Mouse (Mus musculus) CH12.LX (cell line): ENCODE measurements at regions not wholly inside any gene's neighbourhood (a gene's known extent, or its start where the extent isn't known, plus 50 kb on each side); places are given as distances from the start of the nearest gene placed in this dataset.

Experiments
- DNase-seq: peaks from one replicate; pipeline ENCODE4 v3.0.0-alpha.2; 2013; ENCODE audit errors: extremely low read depth
- H3K27ac ChIP-seq: 2 replicates; pipeline ENCODE4 v1.5.1; 2012; ENCODE audit warnings: low read depth, mild to moderate bottlenecking, control low read depth, moderate library complexity; ENCODE audit not compliant: insufficient read depth
- H3K27me3 ChIP-seq: replicated peaks from 2 replicates; pipeline ENCODE3; 2012; ENCODE audit warnings: inconsistent platforms
- H3K36me3 ChIP-seq, 2 experiments: replicated peaks in 1 of 2; 2 replicates each; pipeline versions ENCODE3 to v1.6.1; 2012; ENCODE audit warnings: inconsistent platforms in 1 of 2, low read length in 1 of 2, mild to moderate bottlenecking in 1 of 2, mixed read lengths in 1 of 2, moderate library complexity in 1 of 2; ENCODE audit not compliant: control insufficient read depth in 1 of 2, insufficient read depth in 1 of 2
- H3K4me1 ChIP-seq, 2 experiments: 2 replicates each; pipeline ENCODE4 v1.6.1; 2012; ENCODE audit warnings: inconsistent platforms in 1 of 2, moderate library complexity in 1 of 2; ENCODE audit not compliant: insufficient read depth in 2 of 2, control insufficient read depth in 1 of 2
- H3K4me2 ChIP-seq: 2 replicates; pipeline ENCODE4 v1.6.1; 2012; ENCODE audit warnings: low read depth, mild to moderate bottlenecking, control low read depth; ENCODE audit not compliant: poor library complexity, insufficient read depth, severe bottlenecking
- H3K4me3 ChIP-seq, 3 experiments: fragments of 150-350 bp in 1 of 3; sonication (generic) in 1 of 3; replicated peaks in 1 of 3; 2 replicates each; pipeline versions ENCODE3 to v1.5.1; 2011 to 2012; ENCODE audit warnings: low read depth in 2 of 3, low read length in 2 of 3, mild to moderate bottlenecking in 2 of 3, moderate library complexity in 2 of 3, control low read depth in 1 of 3, improper control_type of control experiment in 1 of 3, inconsistent platforms in 1 of 3, mixed read lengths in 1 of 3; ENCODE audit not compliant: poor library complexity in 1 of 3
- H3K79me2 ChIP-seq: replicated peaks from 2 replicates; pipeline ENCODE4 v1.6.1; 2012; ENCODE audit warnings: mild to moderate bottlenecking, moderate library complexity; ENCODE audit not compliant: control insufficient read depth, poor library complexity, insufficient read depth, severe bottlenecking; ENCODE audit errors: extremely low read depth
- H3K9ac ChIP-seq: 2 replicates; pipeline ENCODE4 v1.6.1; 2012; ENCODE audit warnings: low read depth, mild to moderate bottlenecking, control low read depth, moderate library complexity; ENCODE audit not compliant: insufficient read depth
- H3K9me3 ChIP-seq: replicated peaks from 2 replicates; pipeline ENCODE3; 2012; ENCODE audit warnings: low read length, inconsistent platforms, mixed read lengths
- CHD1 ChIP-seq: IDR thresholded peaks from 2 replicates; pipeline ENCODE4 v1.6.1; 2012; ENCODE audit warnings: low read depth, low read length, improper control_type of control experiment, inconsistent platforms
- CTCF ChIP-seq, 2 experiments: IDR thresholded peaks in 1 of 2; conservative IDR thresholded peaks in 1 of 2; 2 replicates each; pipeline ENCODE4 v1.5.1; 2011 to 2012; ENCODE audit warnings: low read depth in 2 of 2, low read length in 2 of 2, improper control_type of control experiment in 1 of 2, inconsistent platforms in 1 of 2, mild to moderate bottlenecking in 1 of 2, moderate library complexity in 1 of 2
- E2F4 ChIP-seq: IDR thresholded peaks from 2 replicates; pipeline ENCODE4 v1.6.1; 2011; ENCODE audit warnings: low read depth, low read length, improper control_type of control experiment; ENCODE audit not compliant: insufficient replicate concordance
- ETS1 ChIP-seq: conservative IDR thresholded peaks from 2 replicates; pipeline ENCODE4 v1.6.1; 2012; ENCODE audit warnings: low read depth, mild to moderate bottlenecking, inconsistent platforms, low read length, improper control_type of control experiment, moderate library complexity
- GABPA ChIP-seq: IDR thresholded peaks from 2 replicates; pipeline ENCODE4 v1.6.1; 2012; ENCODE audit warnings: low read depth, low read length, improper control_type of control experiment, inconsistent platforms; ENCODE audit not compliant: insufficient replicate concordance
- HCFC1 ChIP-seq: IDR thresholded peaks from 2 replicates; pipeline ENCODE4 v1.6.1; 2012; ENCODE audit warnings: low read depth, mild to moderate bottlenecking, inconsistent platforms, low read length, improper control_type of control experiment
- JUN ChIP-seq: IDR thresholded peaks from 2 replicates; pipeline ENCODE4 v1.6.1; 2011; ENCODE audit warnings: low read depth, mild to moderate bottlenecking, low read length, improper control_type of control experiment, moderate library complexity; ENCODE audit not compliant: insufficient read depth
- KAT2A ChIP-seq: IDR thresholded peaks from 2 replicates; pipeline ENCODE4 v1.6.1; 2012; ENCODE audit warnings: low read length, improper control_type of control experiment, inconsistent platforms; ENCODE audit not compliant: insufficient replicate concordance
- MAFK ChIP-seq: IDR thresholded peaks from 2 replicates; pipeline ENCODE4 v1.6.1; 2011; ENCODE audit warnings: low read length, improper control_type of control experiment; ENCODE audit not compliant: insufficient replicate concordance
- MAZ ChIP-seq: IDR thresholded peaks from 2 replicates; pipeline ENCODE4 v1.6.1; 2012; ENCODE audit warnings: low read depth, mild to moderate bottlenecking, inconsistent platforms, low read length, improper control_type of control experiment, moderate library complexity
- MEF2A ChIP-seq: IDR thresholded peaks from 2 replicates; pipeline ENCODE4 v1.6.1; 2014; ENCODE audit warnings: low read depth, mild to moderate bottlenecking, inconsistent platforms, low read length, improper control_type of control experiment, borderline replicate concordance
- MXI1 ChIP-seq: IDR thresholded peaks from 2 replicates; pipeline ENCODE4 v1.6.1; 2011; ENCODE audit warnings: mild to moderate bottlenecking, low read depth, low read length, improper control_type of control experiment
- NELFE ChIP-seq: IDR thresholded peaks from 2 replicates; pipeline ENCODE4 v1.6.1; 2011; ENCODE audit warnings: low read depth, low read length, improper control_type of control experiment
- POLR2AphosphoS2 ChIP-seq: IDR thresholded peaks from 2 replicates; pipeline ENCODE4 v1.6.1; 2011; ENCODE audit warnings: low read depth, low read length, improper control_type of control experiment
- RCOR1 ChIP-seq: conservative IDR thresholded peaks from 2 replicates; pipeline ENCODE4 v1.6.1; 2012; ENCODE audit warnings: low read depth, mild to moderate bottlenecking, inconsistent platforms, low read length, improper control_type of control experiment
- TBP ChIP-seq: conservative IDR thresholded peaks from 2 replicates; pipeline ENCODE4 v1.6.1; 2011; ENCODE audit warnings: low read depth, low read length, improper control_type of control experiment
- USF1 ChIP-seq: IDR thresholded peaks from 2 replicates; pipeline ENCODE4 v1.6.1; 2014; ENCODE audit warnings: low read depth, mild to moderate bottlenecking, inconsistent platforms, low read length, improper control_type of control experiment
- ZC3H11A ChIP-seq: IDR thresholded peaks from 2 replicates; pipeline ENCODE4 v1.6.1; 2012; ENCODE audit warnings: low read depth, mild to moderate bottlenecking, inconsistent platforms, low read length, improper control_type of control experiment
- ZKSCAN1 ChIP-seq: IDR thresholded peaks from 2 replicates; pipeline ENCODE4 v1.6.1; 2012; ENCODE audit warnings: low read depth, inconsistent platforms, low read length, improper control_type of control experiment, borderline replicate concordance
- dilution Hi-C: fragments of 300-500 bp; cut with MboI; formaldehyde crosslinking; loops from 2 replicates; pipeline ENCODE4 v1.14.3; 2020; ENCODE audit warnings: low sequenced_read_pairs; ENCODE audit not compliant: extremely low pct_unique_long_range_greater_than_20kb, extremely low pct_ligation_motif_present
- in situ Hi-C: fragments of 300-500 bp; cut with MboI; formaldehyde crosslinking; loops from 3 replicates; pipeline ENCODE4 v1.14.3; 2019; ENCODE audit warnings: low sequenced_read_pairs, low pct_ligation_motif_present, low pct_unique_long_range_greater_than_20kb, mixed read lengths

GRCm38 (mm10) chr1:121701826-121702225, 134.0 kb upstream of the Ddx18 start:
- TF ChIP-seq TBP = no peak
- no peak for TF ChIP-seq ZKSCAN1
- no peak for TF ChIP-seq MAFK
- no peak for TF ChIP-seq E2F4
- dilution Hi-C loops (no loop called here), in situ Hi-C loops (no loop called here)
- Histone ChIP-seq H3K9ac (no peak overlapping the region), H3K27ac (no peak overlapping the region), H3K27me3 (no peaks in the 10 kb centered on the region), H3K79me2 (no peaks in the 10 kb centered on the region), H3K4me3 (no peak overlapping the region), H3K36me3 (no peaks in the 10 kb centered on the region), H3K4me2 (no peak overlapping the region), H3K9me3 (peaks cover 31% of the 10 kb centered on the region), H3K4me1 (no peaks in the 10 kb centered on the region)
- DNase-seq = no peak

- Histone ChIP-seq H3K4me1 (no peaks in the 10 kb centered on the region), H3K27ac (no peak overlapping the region), H3K36me3 (no peaks in the 10 kb centered on the region), H3K27me3 (peaks cover 5% of the 10 kb centered on the region), H3K4me3 (no peak overlapping the region), H3K4me2 (no peak overlapping the region), H3K9ac (no peak overlapping the region), H3K79me2 (no peaks in the 10 kb centered on the region), H3K9me3 (no peaks in the 10 kb centered on the region)
- dilution Hi-C loops = no loop called here
- no peak for TF ChIP-seq MXI1
- TF ChIP-seq NELFE = no peak
- TF ChIP-seq KAT2A = no peak
- no peak for TF ChIP-seq GABPA
- TF ChIP-seq JUN = no peak
- no peak for TF ChIP-seq CTCF (conservative IDR thresholded peaks at IDR 0.05 in 1 of 2, IDR thresholded peaks at IDR 0.05 in 1 of 2; ENCODE audit: low read depth in 2 of 2, low read length in 2 of 2)
- TF ChIP-seq HCFC1 = no peak
- no peak for TF ChIP-seq CHD1
- TF ChIP-seq MAFK = no peak
- no peak for TF ChIP-seq ZC3H11A
- TF ChIP-seq MEF2A = no peak
- no peak for TF ChIP-seq ZKSCAN1
- TF ChIP-seq E2F4 = no peak
- no peak for TF ChIP-seq MAZ
- no peak for TF ChIP-seq RCOR1
- no peak for TF ChIP-seq USF1
- no peak for TF ChIP-seq ETS1
- no peak for TF ChIP-seq TBP
- TF ChIP-seq POLR2AphosphoS2 = no peak
- in situ Hi-C loops = no loop called here
- no peak for DNase-seq
Observed at GRCm38 (mm10) chr1:121653901-121654300, 86.1 kb upstream of the Ddx18 start.
